Mouse (Mus musculus) Patski (cell line): Measurements from ENCODE around the gene E130308A19Rik. TPM values are rescaled to one million over a fixed set of nuclear protein-coding genes. Genes with fewer than 3 reads are reported as not detected.

Experiments used
- ATAC-seq: fragments of 100-300 bp; one replicate; pipeline ENCODE4 v1.8.0; 2021
- CTCF ChIA-PET: fragments of 350-600 bp; sonication (Branson Sonifier 250); formaldehyde crosslinking; loops from one replicate; lab custom pipeline; 2022; ENCODE audit warnings: inconsistent platforms; lab: Charles Lee
- POLR2A ChIA-PET: fragments of 350-600 bp; sonication (Branson Sonifier 250); formaldehyde crosslinking; loops from one replicate; lab custom pipeline; 2022; ENCODE audit warnings: antibody characterized with exemption, inconsistent platforms; lab: Charles Lee
- DNase-seq: peaks from one replicate; pipeline ENCODE4 v3.0.0-alpha.2; 2011; ENCODE audit warnings: low read depth, low spot score
- H3K27me3 ChIP-seq: fragments of 371-371 bp; one replicate; pipeline ENCODE4 v1.5.1; 2021
- CTCF ChIP-seq: fragments of 100-300 bp; IDR thresholded peaks from one replicate; pipeline ENCODE4 v1.5.1; 2021
- in situ Hi-C: fragments of 300-500 bp; cut with MboI; formaldehyde crosslinking; loops from 3 replicates; pipeline ENCODE4 v1.11.1; 2018; ENCODE audit warnings: low pct_unique_long_range_greater_than_20kb, mixed read lengths
- polyA plus RNA-seq: library from polyadenylated mRNA; unstranded; gene quantifications from one replicate; pipeline ENCODE4 v1.2.3, GENCODE M21; 2021

The E130308A19Rik gene
- polyA plus RNA-seq, 1 experiment from 2014 or later: 8.4 TPM

DNA sequence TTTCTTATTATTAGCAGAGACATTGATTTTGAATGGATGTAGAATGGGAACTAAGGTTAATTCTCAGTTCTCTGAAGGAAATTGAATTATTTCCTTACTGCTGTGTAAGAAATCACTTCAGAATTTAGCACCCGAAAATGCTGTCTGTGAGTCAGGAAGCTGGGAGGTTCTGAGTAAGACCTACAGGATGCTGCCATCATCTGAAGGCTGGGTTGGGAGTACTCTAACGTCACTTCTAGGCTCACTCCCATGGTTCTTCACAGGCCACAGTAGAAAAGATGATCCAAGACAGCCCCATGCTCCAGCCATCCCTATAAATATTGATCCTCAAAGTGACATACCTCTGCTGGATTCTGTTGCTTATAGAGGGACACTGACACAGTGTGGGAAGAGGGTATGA, 181.5 kb downstream of the E130308A19Rik start:
- no peak for TF ChIP-seq CTCF

DNA sequence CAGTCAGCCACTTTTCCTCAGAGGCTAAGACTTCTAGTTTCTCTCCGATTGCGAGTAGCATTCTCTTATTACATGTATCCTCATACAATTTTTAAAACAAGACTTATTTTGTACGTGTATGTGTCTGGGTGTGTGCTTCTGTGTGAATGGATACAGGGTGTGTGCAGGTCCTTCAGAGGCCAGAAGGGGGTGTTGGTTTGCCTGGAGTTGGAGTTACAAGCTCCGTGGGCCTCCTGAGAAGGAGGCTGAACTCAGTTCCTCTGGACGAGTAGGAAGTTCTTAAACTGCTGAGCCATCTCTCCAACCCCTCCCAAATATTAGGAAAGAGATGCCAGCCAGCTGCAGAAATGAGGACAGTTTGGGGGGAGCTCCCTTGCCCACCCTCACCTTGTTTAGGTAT, 182.4 kb downstream of the E130308A19Rik start:
- ChIA-PET CTCF (interaction anchor here (1.0 to 1.7 kb wide), 4 partner anchors 11 to 24 kb away, joined by 3 to 6 read pairs (median 3); no protein-coding TSS in a partner anchor), POLR2A (no interaction called here)
- no peaks in the 10 kb centered on the region for H3K27me3 ChIP-seq
- in situ Hi-C loops: no loop called here
- ATAC-seq: no peak
- DNase-seq: no peak
- no peak for TF ChIP-seq CTCF

More for the DNA sequence above, 181.5 kb downstream of the E130308A19Rik start:
- ATAC-seq (no peak), DNase-seq (no peak)
- in situ Hi-C loops: no loop called here
- H3K27me3 ChIP-seq: no peaks in the 10 kb centered on the region
- ChIA-PET CTCF (interaction anchor here (1.1 to 1.7 kb wide), 3 partner anchors 12 to 41 kb away, joined by 4 to 8 read pairs (median 6); no protein-coding TSS in a partner anchor), POLR2A (interaction anchor here (0.9 to 2.9 kb wide), 4 partner anchors 10 to 64 kb away, joined by 3 to 25 read pairs (median 4); no protein-coding TSS in a partner anchor)

Other genes with a start within 250 kb of the E130308A19Rik start
- gene Susd1, start 187.6 kb upstream of the E130308A19Rik start, polyA plus RNA-seq: 2.1 TPM
- 41.4 TPM for gene Ptbp3, start 76.8 kb upstream of the E130308A19Rik start, polyA plus RNA-seq
- 25.8 TPM for gene Hsdl2, start 44.6 kb upstream of the E130308A19Rik start, polyA plus RNA-seq
- 11.1 TPM for gene Inip, start 175.4 kb downstream of the E130308A19Rik start, polyA plus RNA-seq
- 9.2 TPM for gene Snx30, start 179.6 kb downstream of the E130308A19Rik start, polyA plus RNA-seq